In the genomic region with DNA sequence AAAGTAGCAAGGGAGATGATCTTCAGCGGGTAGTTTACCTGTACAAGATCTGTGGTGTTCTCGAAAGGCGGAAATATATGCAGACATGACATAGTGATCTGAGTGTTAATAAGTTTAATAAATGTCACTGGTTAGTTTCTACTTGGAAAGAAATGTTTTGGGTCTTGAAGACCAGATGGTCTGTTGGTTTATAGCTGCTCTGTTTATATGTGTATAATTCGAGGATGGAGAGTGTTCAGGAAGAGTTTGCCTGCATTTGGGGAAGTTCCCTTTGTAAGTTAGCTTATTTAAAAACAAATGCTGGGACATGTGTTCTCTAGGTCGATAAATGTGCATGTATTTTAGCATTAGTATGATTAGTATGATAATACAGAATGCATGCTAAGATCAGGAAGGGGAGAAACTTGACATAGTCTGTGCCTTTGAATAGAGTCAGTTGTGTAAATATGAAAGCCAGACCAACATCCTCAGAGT, we compare ENCODE assay signal across 8 mouse cellular contexts. TPM values are rescaled to one million over a fixed set of nuclear protein-coding genes. Genes with fewer than 3 reads are reported as not detected.
DNase-seq lines count a peak whose midpoint lies in the region; ATAC-seq and TF ChIP-seq lines count a peak whose summit lies in the region.

No protein-coding gene starts in this region.

- DNase-seq in heart, adult 2 months: no peak
- DNase-seq in heart, postnatal 10 days: no peak
- peak; percentile 13 for DNase-seq in 3T3-L1 (ENCODE audit: low read depth, low spot score)
- DNase-seq in forebrain, embryonic 10.5 days (ENCODE audit: extremely low spot score, low spot score): no peak
- DNase-seq in liver, embryonic 11.5 days (ENCODE audit: low spot score): peak; percentile 6
- no peak for DNase-seq in frontal cortex, postnatal 36 days (ENCODE audit: low spot score in 2 of 2)
- no peak for DNase-seq in embryo, embryonic 10.5 days (ENCODE audit: low spot score)
- DNase-seq in adrenal gland, postnatal 4 days (ENCODE audit: low spot score in 2 of 2): no peak

- TF ChIP-seq EP300 in heart, adult 2 months (IDR thresholded peaks at IDR 0.05; ENCODE audit: insufficient read depth, low read depth, low read length): no peak

- peak overlapping the region; percentile 99 for H3K9ac ChIP-seq in heart, adult 2 months (ENCODE audit: low read depth, low read length)
- peak overlapping the region; percentile 99 for H3K9ac ChIP-seq in liver, embryonic 11.5 days (ENCODE audit: low read depth, low read length)

- 0% methylated on average over 5 of the region's 5 CpGs for WGBS in heart, adult 2 months
- 2% methylated on average over 5 of the region's 5 CpGs for WGBS in forebrain, embryonic 10.5 days
- WGBS in liver, embryonic 11.5 days: 3% methylated on average over 5 of the region's 5 CpGs

- H3K9me3 ChIP-seq in forebrain, embryonic 10.5 days: no peaks in the 10 kb centered on the region
- no peaks in the 10 kb centered on the region for H3K9me3 ChIP-seq in liver, embryonic 11.5 days (ENCODE audit: control insufficient read depth, low read length)

- intact Hi-C loops in heart, adult 2 months (cut with DNase I): loop anchor here (2.0 to 5.0 kb wide), 2 partner anchors 37 to 41 kb away; no protein-coding TSS in a partner anchor
- intact Hi-C loops in heart, postnatal 10 days (cut with DNase I): no loop called here

- peak overlapping the region; percentile 89 for H3K4me2 ChIP-seq in liver, embryonic 11.5 days

- ATAC-seq in liver, embryonic 11.5 days (replicated peaks; ENCODE audit: low FRiP score): no peak

- no peak for TF ChIP-seq POLR2A in heart, adult 2 months (IDR thresholded peaks at IDR 0.05; ENCODE audit: insufficient read depth, low read depth, low read length)

- peak overlapping the region; percentile 98 for H3K4me3 ChIP-seq in heart, adult 2 months
- H3K4me3 ChIP-seq in forebrain, embryonic 10.5 days: peak overlapping the region; percentile 90
- peak overlapping the region; percentile 82 for H3K4me3 ChIP-seq in liver, embryonic 11.5 days (ENCODE audit: low read depth, low read length)

- peaks cover 15% of the 10 kb centered on the region for H3K36me3 ChIP-seq in heart, adult 2 months (ENCODE audit: control insufficient read depth, insufficient read depth, low read length)
- H3K36me3 ChIP-seq in forebrain, embryonic 10.5 days (replicated peaks): no peaks in the 10 kb centered on the region
- no peaks in the 10 kb centered on the region for H3K36me3 ChIP-seq in liver, embryonic 11.5 days (ENCODE audit: control insufficient read depth, insufficient read depth, low read length)

- peaks cover 7% of the 10 kb centered on the region for H3K4me1 ChIP-seq in heart, adult 2 months (ENCODE audit: control insufficient read depth, insufficient read depth, low read length)
- H3K4me1 ChIP-seq in forebrain, embryonic 10.5 days: peaks cover 38% of the 10 kb centered on the region
- H3K4me1 ChIP-seq in liver, embryonic 11.5 days (replicated peaks; ENCODE audit: control insufficient read depth, insufficient read depth, low read length): peaks cover 24% of the 10 kb centered on the region

- peak overlapping the region; percentile 99 for H3K27ac ChIP-seq in heart, adult 2 months
- peak overlapping the region; percentile 99 for H3K27ac ChIP-seq in forebrain, embryonic 10.5 days
- peak overlapping the region; percentile 98 for H3K27ac ChIP-seq in liver, embryonic 11.5 days (ENCODE audit: low read depth, low read length)

- no peaks in the 10 kb centered on the region for H3K27me3 ChIP-seq in heart, adult 2 months (ENCODE audit: control insufficient read depth, insufficient read depth, low read length)
- H3K27me3 ChIP-seq in forebrain, embryonic 10.5 days (ENCODE audit: poor library complexity, severe bottlenecking): no peaks in the 10 kb centered on the region
- no peaks in the 10 kb centered on the region for H3K27me3 ChIP-seq in liver, embryonic 11.5 days (replicated peaks; ENCODE audit: control insufficient read depth, insufficient read depth, low read length)

- TF ChIP-seq CTCF in heart, adult 2 months (IDR thresholded peaks at IDR 0.05): no peak

- H3K79me2 ChIP-seq in heart, adult 2 months (replicated peaks; ENCODE audit: control insufficient read depth, insufficient read depth, low read length): peaks cover 3% of the 10 kb centered on the region

RNA-seq across cellular contexts. Expression of a gene that starts 0.4 kb away (rescaled TPM):
- total RNA-seq in heart, adult 2 months (2021): 100 to 1,000 TPM; 134 to 153 TPM
- polyA plus RNA-seq in heart, adult 2 months (2012; rRNA removed): 66.5 and 98.1 TPM in 2 replicates
- total RNA-seq in heart, postnatal 10 days (2021): 100 to 1,000 TPM; 105 to 114 TPM
- polyA plus RNA-seq in forebrain, embryonic 10.5 days (2016; fragmentation: Nextera tagmentation; extraction: Ambion mirVana): 133 and 135 TPM in 2 replicates
- 205 and 214 TPM in 2 replicates for polyA plus RNA-seq in liver, embryonic 11.5 days (2014; fragmentation: Nextera tagmentation; extraction: Ambion mirVana)
- 100 to 1,000 TPM; 115 to 118 TPM for total RNA-seq in adrenal gland, postnatal 4 days (2021)

RNA-seq across cellular contexts. Expression of a gene that starts 0.9 kb away (rescaled TPM):
- 10 to 100 TPM; 36.4 to 41.1 TPM for total RNA-seq in heart, adult 2 months (2021)
- polyA plus RNA-seq in heart, adult 2 months (2012; rRNA removed): 6.9 and 14.0 TPM in 2 replicates
- total RNA-seq in heart, postnatal 10 days (2021): 10 to 100 TPM; 45.4 to 46.0 TPM
- polyA plus RNA-seq in forebrain, embryonic 10.5 days (2016; fragmentation: Nextera tagmentation; extraction: Ambion mirVana): 14.2 and 15.2 TPM in 2 replicates
- 11.1 and 13.4 TPM in 2 replicates for polyA plus RNA-seq in liver, embryonic 11.5 days (2014; fragmentation: Nextera tagmentation; extraction: Ambion mirVana)
- total RNA-seq in adrenal gland, postnatal 4 days (2021): 10 to 100 TPM; 47.3 to 51.6 TPM

RNA-seq across cellular contexts. Expression of a gene that starts 37.6 kb away (rescaled TPM):
- total RNA-seq in heart, adult 2 months (2021): 10 to 100 TPM; 12.4 to 12.6 TPM
- 21.6 and 22.1 TPM in 2 replicates for polyA plus RNA-seq in heart, adult 2 months (2012; rRNA removed)
- 10 to 100 TPM; 22.8 to 24.3 TPM for total RNA-seq in heart, postnatal 10 days (2021)
- 70.0 and 70.2 TPM in 2 replicates for polyA plus RNA-seq in forebrain, embryonic 10.5 days (2016; fragmentation: Nextera tagmentation; extraction: Ambion mirVana)
- 49.1 and 51.5 TPM in 2 replicates for polyA plus RNA-seq in liver, embryonic 11.5 days (2014; fragmentation: Nextera tagmentation; extraction: Ambion mirVana)
- total RNA-seq in adrenal gland, postnatal 4 days (2021): 10 to 100 TPM; 37.1 to 39.5 TPM

Comparison
In these comparisons a context has a peak if more than half of its experiments do, and no peak if none do; other contexts are left out.
1. DNase-seq: peak in 3T3-L1 (single experiment) and liver, embryonic 11.5 days (single experiment); none in heart, adult 2 months (0 of 2), heart, postnatal 10 days (0 of 2), forebrain, embryonic 10.5 days (single experiment), frontal cortex, postnatal 36 days (0 of 2), embryo, embryonic 10.5 days (single experiment) and adrenal gland, postnatal 4 days (0 of 2).
2. Peak in every context shown above with its lines, with median percentiles within 50 percentile points of each other: H3K27ac ChIP-seq and H3K4me3 ChIP-seq.